Mouse (Mus musculus) gastrocnemius, postnatal 10 days (tissue): ENCODE results near the gene Olfr543. TPM values are rescaled to one million over a fixed set of nuclear protein-coding genes. Genes with fewer than 3 reads are reported as not detected.
A peak's percentile ranks its signal among the peaks of the same experiment; 100 is the strongest.
"Not testable (repeated sequence)": the region's sequence is repeated elsewhere in the genome, so short reads cannot be mapped to it uniquely, and the experiment has no call there.

Experiments used
- DNase-seq: peaks from one replicate; pipeline ENCODE4 v3.0.0; 2021; ENCODE audit warnings: mixed read lengths
- long read RNA-seq, 2 experiments: library from polyadenylated mRNA; stranded (forward); transcript quantifications; one replicate each; pipeline ENCODE4 v2.0.0; 2021
- total RNA-seq, 2 experiments: library from RNA; stranded (reverse); gene quantifications; 2 replicates each; pipeline ENCODE4 v1.2.3; 2021

Olfr543 gene
- total RNA-seq, result not detected
- long read RNA-seq, experiment 1, result 0 reads
- long read RNA-seq, experiment 2, result 0 reads

DNA sequence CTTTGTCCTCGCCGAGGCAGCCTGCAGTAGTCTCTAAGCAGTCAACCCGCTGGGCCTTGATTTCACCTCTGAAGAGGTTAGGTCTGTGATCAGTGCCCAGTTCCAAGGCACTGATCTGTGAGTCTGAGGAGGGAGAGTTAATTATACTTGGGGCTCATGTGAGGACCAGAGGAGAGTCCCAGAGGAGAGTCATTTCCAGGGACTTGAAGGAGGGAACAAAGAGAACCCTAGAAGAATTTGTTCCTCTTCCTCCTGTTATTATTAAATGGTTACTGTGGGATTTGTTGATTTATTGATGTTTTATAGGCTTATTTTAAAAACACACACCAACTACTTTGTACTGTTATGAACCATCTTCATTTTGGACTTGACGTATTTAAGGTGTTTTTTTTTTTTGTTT, at the start of gene Olfr543:
Olfr543 (minus strand) TSS at position 101 of the 400 bp plus-strand sequence.
- DNase-seq, result no peak

DNA sequence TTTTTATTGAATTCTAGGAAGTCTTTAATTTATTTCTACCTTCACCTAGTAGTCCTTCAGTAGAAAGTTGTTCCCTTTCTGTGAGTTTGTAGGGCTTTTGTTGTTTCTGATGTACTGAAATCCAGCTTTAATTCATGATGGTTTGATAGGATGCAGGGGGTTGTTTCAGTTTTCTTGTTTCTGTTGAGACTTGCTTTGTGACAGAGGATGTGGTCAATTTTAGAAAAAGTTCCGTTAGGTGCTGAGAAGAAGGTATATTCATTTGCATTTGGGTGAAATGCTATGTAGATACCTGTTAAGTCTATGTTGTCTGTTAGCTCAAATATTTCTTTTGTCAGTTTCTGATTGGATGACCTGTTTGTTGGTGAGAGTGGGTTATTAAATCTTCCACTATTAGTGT, 47.6 kb upstream of the Olfr543 start:
- DNase-seq, result no peak

DNA sequence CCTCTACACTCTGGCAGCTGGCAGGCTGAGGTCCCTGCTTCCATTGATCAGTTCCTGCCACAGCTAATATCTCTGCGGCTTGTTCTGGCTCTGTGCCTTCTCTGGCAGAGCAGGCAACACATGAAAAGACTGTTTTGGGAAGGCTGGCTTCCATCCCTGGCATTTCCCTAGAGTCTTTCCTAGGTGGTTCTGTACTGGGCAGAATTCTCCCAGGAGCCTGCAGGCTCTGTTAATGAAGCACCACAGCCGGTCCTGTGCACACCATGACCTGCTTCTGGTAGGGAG, 35.5 kb upstream of the Olfr543 start:
- no peak for DNase-seq

DNA sequence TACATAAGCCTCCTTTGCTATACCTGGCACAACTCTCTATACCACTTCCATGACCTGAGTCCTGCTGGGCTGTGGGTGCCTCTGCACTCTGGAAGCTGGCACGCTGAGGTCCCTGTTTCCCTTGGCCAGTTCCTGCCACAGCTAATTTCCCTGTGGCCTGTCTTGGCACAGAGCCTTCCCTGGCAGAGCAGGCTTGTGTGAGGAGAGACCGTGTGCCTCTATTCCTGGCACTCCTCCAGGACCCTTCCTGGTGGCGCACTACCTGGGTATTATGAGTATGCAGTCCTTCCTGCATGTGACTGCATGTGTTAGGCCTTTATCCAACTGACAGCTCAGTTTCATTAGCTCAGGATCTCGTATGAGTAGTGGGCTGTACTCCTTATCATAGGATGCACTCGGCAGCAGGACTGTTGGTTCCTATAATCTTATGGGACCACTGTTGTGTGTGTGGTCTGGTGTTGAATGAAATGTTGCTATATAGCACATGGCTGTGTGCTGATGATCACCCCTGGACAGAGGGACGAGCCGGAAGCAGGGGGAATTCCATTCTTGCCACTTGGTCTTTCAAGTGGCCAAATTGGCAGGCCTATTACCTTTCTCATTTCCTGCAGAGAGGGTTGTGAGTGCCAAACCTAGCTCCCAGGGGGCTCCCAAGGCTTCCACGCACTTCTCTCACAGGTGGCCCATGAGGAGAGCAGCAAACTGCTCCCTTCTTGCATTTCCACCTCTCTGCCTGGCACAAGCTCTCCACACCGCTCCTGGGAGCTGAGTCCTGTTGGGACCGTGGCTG, 35.0 kb upstream of the Olfr543 start:
- DNase-seq, result no peak

DNA sequence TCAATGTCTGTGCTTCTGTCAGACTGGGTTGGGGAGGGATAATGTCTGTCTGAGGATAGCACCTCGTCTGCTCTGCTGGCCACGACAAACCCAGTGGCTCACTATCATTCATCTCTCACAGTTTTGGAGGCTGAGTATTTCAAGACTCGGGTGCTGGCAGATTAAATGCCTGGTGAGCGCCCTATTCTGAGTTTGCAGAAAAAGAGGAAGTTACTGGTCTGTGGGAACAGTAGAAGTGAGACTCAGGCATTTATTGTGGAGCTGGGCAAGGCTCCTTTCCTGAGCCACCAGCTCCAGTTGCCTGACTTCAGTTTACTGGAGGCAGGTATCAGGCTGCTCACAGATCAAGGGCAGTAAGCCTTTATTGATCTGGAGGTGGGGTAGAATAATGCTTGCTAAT, 32.7 kb upstream of the Olfr543 start:
- no peak for DNase-seq

DNA sequence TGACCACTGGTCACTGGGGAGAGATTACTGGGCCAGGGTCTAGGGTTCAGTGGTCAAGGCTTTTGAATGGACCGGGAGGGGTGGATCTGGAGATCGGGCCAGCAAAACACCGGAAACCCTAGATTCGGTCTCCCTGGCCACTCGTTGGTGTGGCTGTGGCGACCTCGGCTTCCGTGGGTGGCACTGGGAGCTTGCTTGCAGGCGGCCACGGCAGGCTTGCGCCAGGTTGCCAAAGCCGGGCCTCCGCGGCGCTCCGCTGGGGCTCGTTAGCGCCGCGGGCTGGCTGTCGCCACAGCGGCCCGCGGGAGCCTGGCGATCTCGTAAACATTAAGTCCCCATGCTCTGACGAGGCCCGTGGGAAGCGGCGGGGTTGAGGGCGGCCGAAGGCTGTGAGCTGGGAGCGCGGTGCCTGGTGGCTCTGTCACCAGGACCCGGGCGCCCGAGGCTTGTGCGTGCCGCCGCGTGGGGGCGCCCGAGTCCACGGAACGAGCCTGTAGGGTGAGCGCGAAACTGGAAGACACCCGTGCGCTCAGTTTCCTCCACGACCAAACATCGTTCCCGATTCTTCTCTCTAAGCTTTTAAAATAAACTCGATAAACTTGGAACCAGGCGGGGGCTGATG, 31.4 kb upstream of the Olfr543 start:
- peak; percentile 94 for DNase-seq

DNA sequence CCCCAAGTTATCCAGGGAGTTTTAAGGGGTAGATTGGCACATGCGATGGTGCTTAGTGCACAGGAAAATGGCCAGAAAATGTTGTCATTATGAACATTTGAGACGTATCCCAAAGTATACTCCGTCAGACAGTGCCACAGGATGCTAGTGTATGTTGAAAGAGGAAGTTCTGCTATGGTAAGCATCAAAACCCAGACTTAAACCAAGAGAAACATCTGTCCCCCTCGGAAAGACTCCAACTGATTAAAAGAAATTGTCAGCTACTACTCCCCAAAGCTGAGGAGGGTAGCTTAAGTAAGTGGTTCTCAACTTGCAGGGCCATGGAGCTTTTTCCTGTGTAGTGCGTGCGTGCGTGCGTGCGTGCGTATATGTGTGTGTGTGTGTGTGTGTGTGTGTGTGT, 30.4 kb upstream of the Olfr543 start:
- DNase-seq, result no peak

DNA sequence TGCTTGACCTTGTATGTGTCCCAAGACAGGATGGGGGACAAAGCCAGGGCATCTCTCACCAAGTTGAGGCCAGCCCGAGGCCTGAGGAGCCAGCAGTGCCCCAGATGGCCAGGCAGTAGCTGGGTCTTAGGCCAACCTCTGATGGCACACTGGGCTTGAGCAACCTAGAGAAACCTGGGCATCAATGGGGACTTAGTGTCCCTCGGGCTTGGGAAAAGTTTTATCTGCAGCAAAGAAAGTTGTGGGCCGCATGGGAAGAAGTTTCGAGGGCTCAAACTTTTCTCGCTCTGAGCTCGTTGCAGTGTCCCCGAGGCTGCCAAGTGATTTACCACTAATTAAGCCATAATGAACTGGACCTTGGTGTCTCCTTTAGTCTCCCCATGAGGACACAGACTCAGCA, 28.2 kb upstream of the Olfr543 start:
- no peak for DNase-seq

DNA sequence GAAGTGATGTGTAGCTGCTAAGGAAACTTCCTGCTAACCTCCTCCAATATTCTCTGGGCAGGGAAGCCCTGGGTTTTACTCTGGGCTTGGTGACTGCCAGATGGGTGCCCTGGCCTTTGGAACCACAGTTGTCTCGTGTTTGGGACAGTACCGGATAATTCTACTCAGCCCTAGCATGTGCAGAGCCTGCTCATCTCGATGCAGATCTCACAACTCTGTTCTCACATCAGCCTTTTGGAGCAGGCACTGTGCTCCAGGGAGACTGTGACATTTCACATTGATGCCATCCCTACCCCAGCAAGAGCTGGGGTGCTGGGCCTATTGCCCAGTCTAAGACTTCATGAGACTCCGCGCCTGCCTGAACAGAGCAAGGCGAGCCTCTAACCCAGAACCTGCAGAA, 27.2 kb upstream of the Olfr543 start:
- no peak for DNase-seq

DNA sequence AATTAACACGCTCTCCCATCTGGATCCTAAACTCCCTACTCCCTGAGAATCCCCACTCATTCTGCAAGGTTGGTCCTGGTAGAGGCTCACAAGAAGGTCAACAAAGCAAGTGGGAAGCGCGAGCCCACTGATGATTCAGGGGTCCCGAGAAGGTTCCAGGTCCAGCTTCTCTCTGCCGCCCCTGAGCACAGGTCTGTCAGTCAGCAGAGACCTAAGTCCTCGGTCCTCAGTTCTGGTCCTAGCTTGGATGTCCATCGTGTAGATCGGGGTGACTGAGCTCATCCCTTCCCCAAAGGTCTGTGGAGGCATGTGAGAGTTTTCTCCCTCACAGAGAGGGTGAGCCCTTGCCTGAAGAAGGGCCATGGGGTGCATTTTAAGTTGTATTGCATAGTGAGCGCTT, 26.6 kb upstream of the Olfr543 start:
- DNase-seq, result no peak

DNA sequence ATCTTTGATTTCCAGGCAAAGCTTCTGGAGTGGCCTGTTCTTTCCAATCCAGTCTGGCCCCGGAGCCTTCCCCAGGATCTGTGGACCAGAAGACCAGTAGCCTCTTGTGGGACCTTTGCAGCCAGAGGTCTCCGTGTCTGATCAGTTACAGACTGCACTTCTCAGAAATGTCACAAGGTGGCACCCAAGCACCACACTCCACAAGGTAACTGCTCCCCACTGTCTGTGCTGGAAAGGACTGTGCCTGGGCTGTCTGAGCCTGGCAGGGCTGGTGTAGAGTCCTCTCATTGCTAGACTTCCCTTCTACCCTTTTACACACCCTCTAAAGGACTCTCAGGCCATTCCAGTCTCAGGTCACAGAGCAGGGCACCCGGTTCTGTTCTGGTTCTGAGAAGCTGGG, 25.4 kb upstream of the Olfr543 start:
- DNase-seq, result peak; percentile 66

DNA sequence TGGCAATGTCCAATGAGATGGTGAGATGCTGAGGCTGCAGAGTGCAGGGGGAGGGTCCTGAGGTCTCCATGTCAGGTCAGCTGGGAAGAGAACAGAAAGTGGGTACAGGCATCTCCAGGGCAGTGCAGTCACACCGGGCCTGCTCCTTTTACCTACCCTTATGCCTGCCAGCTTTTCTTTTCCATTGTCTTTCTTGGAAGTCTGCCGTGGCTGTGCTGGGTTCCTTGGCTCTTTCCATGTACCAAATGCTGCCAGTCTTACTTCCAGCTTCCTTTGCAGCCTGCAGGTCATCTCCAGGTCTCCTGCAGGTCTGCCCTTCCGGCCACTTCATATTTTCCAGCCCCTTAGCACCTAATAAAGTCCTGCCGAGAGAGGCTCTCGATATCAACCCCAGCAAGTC, 20.5 kb upstream of the Olfr543 start:
- DNase-seq, result no peak

DNA sequence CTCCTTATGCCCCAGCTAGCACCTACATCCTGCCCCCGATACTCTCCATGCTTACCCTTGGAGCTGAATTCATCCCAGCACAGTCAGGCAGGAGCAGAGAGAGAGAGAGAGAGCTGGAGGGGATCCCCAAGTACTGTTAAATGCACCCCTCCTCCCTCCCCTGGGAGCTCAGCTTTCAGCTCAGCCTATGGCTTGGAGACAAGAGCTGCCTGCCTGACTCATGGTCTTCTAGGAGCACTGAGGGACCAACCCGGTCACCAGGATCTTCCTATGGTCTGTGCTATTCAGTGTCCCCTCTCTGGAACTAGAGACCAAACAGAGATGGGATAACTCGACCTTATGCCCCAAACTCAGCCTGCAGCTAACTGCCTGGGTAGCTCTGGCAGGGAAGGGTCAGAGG, 18.0 kb upstream of the Olfr543 start, which contains the start of gene Olfr545:
Olfr545 (minus strand) TSS at position 101 of the 400 bp plus-strand sequence.
- DNase-seq, result no peak

DNA sequence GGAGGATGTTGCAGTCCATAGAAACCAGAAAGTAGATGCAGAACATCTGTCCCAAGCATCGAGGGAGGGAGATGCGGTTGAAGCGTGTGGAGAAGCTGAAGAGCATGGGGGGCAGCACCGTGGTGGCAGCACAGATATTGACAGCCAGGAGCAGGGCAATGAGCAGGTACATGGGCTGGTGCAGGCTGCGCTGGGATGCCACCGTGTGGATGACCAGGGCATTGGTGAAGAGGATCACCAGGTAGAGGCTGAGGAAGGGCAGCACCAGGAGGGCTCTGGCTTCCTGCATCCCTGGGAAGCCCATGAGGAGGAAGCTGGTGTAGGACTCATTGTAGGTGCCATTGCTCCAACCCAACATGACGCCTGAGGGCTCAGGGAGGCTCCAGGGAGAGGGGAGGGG, 12.9 kb upstream of the Olfr543 start:
- not testable (repeated sequence) for DNase-seq

DNA sequence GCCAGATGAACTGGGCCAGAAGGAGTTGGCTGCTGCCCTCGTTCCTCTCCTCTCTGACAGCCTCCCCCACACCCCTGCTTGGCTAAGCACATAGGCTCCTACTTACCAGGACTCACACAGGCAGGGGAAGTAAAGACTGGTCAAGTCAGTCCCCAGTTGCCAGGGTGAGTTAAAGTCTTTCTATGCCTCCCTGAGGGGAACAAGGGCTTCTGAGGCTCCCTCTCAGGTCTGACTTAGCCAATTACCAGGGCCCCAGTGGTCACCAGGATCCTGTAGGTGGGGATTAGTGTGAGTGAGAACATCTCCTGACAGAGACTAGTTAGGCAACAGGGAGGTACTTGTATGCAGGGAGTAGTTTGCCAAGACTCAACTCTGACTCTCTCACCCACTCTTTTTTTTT, 6.7 kb upstream of the Olfr543 start, which contains the start of gene Olfr544:
Olfr544 (minus strand) TSS at position 153 of the 400 bp plus-strand sequence.
- no peak for DNase-seq

DNA sequence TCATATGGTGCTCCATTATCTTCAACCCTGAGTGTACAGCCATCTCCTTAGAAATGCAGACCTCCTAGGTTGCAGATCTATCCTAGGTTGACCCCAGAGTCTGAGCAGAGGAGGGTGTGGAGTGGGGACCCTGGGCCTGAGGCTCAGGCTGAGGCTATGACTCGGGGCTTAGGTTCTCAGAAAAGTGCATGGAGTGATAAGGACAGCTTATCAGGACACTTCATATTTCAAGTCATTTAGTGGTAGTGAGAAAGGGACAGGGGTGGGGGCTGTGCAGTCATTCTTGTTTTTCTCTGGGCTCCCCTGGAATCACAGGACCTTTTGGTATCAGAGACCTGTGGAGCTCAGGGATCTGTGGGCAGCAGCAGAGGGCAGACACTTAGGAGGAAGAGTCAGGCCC, 4.6 kb upstream of the Olfr543 start:
- DNase-seq, result no peak

DNA sequence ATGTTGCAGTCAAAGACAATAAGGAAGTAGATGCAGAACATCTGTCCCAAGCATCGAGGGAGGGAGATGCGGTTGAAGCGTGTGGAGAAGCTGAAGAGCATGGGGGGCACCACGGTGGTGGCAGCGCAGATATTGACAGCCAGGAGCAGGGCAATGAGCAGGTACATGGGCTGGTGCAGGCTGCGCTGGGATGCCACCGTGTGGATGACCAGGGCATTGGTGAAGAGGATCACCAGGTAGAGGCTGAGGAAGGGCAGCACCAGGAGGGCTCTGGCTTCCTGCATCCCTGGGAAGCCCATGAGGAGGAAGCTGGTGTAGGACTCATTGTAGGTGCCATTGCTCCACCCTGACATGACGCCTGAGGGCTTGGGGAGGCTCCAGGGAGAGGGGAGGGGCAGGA, 3.3 kb upstream of the Olfr543 start:
- DNase-seq, result not testable (repeated sequence)

DNA sequence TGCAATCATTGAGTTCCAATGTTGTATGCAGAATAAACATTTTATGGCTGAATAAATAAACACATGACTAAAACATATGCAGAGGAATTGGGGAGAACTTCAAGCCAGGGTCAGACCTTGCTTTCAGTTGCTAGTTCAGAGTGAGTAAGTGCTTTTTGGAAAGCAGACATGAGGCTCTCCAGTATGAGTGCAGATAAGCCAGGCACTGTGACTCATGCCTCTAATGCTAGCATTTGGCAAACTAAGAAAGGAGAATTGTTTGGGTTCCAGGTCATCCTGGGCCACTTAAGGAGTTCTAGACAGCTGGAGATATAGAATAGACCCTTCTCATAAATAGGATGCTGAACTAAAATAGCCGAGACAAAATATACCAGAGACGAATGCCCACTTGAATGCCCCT, 2.2 kb upstream of the Olfr543 start:
- no peak for DNase-seq

DNA sequence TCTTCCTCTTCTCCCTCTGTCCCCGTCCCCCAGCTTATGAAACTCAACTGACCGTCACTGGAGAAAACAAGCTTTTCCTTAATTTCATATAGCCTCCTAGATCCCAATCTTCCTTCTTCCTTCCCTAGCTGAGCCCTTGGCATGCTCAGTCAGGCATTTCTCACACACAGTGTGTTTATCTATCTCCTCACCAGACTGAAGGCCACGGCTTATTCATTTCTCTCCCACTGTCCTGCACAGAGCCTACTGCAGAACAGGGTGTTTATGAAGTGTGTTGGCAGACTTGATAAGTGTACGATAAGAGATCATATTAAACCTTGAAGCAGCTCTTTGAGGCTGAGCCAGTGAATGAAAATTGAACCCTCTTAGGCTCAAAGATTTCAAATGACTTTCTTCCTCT, 658 bp downstream of the Olfr543 start:
- no peak for DNase-seq

DNA sequence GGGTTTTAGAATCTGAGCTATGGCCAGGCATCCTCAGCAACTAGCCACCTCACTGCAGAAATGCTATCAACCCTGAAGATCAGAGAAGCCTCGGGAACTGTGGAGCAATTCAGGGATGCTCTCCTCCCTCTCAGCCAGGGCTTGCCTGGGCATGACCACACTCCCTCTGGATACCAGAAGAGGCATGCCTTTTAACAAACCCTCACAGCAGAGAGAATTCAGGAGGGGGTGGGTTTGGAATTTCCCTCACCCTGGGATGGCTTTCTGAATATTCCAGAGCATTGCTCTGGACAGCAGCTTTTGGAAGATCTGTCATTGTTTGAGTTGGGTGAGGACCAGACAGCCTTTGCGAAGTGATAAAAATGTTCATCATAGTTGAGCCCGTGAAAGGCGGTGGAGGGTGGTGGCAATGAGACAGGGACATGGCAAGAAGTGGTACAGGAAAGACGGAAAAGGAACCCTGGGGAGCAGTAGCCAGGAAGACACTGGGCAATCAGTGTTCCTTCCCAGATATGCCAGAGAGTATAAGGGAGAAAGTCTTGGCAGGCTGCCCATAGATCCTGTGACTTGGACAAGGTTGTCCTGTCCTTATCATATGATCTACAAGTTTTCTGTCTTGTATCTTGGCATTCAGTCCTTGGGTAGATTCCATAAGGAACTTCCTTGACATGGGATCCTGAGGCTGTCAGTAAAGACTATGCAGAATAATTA, 2.0 kb downstream of the Olfr543 start:
- DNase-seq, result peak; percentile 21

DNA sequence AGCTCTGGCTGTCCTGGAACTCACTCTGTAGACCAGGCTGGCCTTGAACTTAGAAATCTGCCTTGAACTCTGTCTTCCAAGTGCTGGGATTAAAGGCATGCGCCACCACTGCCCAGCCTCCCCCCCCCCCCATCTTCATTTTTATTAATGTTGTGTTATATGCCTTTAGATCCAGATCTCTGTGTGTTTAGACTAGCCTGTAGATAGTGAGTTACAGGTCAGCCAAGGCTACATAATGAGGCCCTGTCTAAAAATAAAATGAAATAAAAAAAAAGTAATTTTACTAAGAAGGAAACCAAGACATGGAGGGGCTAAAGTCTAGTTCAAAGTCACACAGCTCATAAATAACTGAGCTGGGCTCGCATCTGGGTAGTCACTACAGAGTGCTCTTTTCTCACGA, 2.6 kb downstream of the Olfr543 start:
- no peak for DNase-seq

DNA sequence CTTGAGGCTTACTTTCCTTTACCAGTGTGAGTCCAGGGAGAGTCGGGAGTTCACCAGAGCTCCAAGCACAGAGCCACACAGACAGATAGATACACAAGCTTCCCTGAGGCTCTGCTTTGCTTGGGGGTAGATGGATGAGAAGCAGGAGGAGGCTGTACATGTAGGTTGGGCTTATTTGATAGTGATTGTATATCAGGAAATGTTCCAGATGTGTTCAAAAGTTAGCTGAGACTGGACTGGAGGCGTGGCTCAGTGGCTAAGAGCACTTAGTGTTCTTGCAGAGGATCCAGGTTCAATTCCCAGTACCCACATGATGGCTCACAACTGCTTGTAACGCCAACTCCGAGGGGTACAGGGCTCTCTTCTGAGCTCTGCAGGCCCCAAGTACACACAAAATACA, 3.1 kb downstream of the Olfr543 start:
- no peak for DNase-seq

DNA sequence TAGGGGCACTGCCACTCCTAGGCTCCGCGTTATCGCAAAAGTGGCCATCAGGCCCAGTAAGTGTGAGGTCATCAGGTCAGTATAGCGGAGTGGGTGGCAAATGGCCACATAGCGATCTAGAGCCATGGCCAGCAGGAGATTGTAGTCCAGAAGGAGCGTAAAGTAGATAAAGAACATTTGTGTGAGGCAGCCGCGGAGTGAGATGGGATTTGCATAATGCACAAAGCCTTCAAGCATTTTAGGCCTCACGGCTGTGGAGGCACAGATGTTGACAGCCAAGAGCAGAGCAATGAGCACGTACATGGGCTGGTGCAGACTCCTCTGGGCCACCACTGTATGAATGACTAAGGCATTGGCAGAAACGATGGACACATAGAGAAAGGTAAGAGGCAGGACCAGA, 4.1 kb downstream of the Olfr543 start:
- no peak for DNase-seq

DNA sequence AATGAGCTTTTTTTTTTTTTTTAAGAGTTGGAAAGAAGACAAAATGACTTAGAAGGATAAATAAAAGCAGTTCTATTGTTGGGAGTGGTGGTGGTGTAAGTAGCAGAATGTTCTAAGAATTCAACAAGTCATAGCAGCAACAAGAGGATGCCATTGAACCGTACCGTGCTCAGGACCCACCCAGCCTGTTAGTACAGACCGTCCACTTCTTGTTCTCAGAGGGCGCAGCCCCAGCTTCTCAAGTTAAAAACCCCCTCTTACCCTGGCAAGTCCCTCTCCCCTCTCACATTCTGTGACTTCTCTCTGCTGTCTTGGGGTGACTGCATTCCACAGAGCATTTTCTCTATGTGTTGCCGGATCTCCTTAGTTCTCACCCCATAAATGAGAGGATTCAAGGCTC, 4.9 kb downstream of the Olfr543 start:
- DNase-seq, result no peak
